Mouse (Mus musculus) lung, embryonic 15.5 days (tissue): ENCODE data around the gene Mettl27. TPM values are rescaled to one million over a fixed set of nuclear protein-coding genes. Genes with fewer than 3 reads are reported as not detected.

Experiments used
- ATAC-seq: fragments of 200-750 bp; cut with Nextera tagmentation; 2 replicates; pipeline ENCODE4 v1.8.0; 2017; ENCODE audit warnings: moderate number of reproducible peaks, borderline replicate concordance; ENCODE audit not compliant: low FRiP score, low TSS enrichment; ENCODE audit errors: extremely low read depth
- H3K27ac ChIP-seq: fragments of 300-500 bp; sonication (generic); 2 replicates; pipeline ENCODE4 v1.5.1; 2015; ENCODE audit warnings: moderate library complexity, mild to moderate bottlenecking, inconsistent platforms
- H3K27me3 ChIP-seq: fragments of 300-500 bp; sonication (generic); 2 replicates; pipeline ENCODE4 v1.6.1; 2015; ENCODE audit warnings: inconsistent platforms
- H3K36me3 ChIP-seq: fragments of 300-500 bp; sonication (generic); 2 replicates; pipeline ENCODE4 v1.6.1; 2015; ENCODE audit warnings: inconsistent platforms
- H3K4me1 ChIP-seq: fragments of 300-500 bp; sonication (generic); 2 replicates; pipeline ENCODE4 v1.6.1; 2015; ENCODE audit warnings: inconsistent platforms
- H3K4me2 ChIP-seq: fragments of 300-500 bp; sonication (generic); 2 replicates; pipeline ENCODE4 v1.6.1; 2015; ENCODE audit warnings: inconsistent platforms, mild to moderate bottlenecking, moderate library complexity
- H3K4me3 ChIP-seq: fragments of 300-500 bp; sonication (generic); 2 replicates; pipeline ENCODE4 v1.5.1; 2015; ENCODE audit warnings: mild to moderate bottlenecking, inconsistent platforms
- H3K9ac ChIP-seq: fragments of 300-500 bp; sonication (generic); 2 replicates; pipeline ENCODE4 v1.6.1; 2015; ENCODE audit warnings: inconsistent platforms
- H3K9me3 ChIP-seq: fragments of 300-500 bp; sonication (generic); 2 replicates; pipeline ENCODE4 v1.6.1; 2016; ENCODE audit warnings: inconsistent platforms
- WGBS: fragments of 180-500 bp; shearing (Covaris S2); methylation state at CpG from one replicate; pipeline ENCODE4 v1.1.7; 2015; 5-methylcytosine and 5-hydroxymethylcytosine counted together
- polyA plus RNA-seq: library from polyadenylated mRNA; unstranded; fragments of >200 nt; fragmentation: Nextera tagmentation; extraction: Ambion mirVana; gene quantifications from 2 replicates; pipeline ENCODE4 v1.2.1, GENCODE M21; 2015

Mettl27 gene
- polyA plus RNA-seq, result 24.7 TPM in 2 replicates

GRCm38 (mm10) chr5:134932179-134932902 is at the start of gene Mettl27:
Mettl27 (plus strand) TSS chr5:134932368.
- peak; percentile 96 for ATAC-seq

GRCm38 (mm10) chr5:134883077-134883476 is 49.1 kb upstream of the Mettl27 start:
- no peaks in the 10 kb centered on the region for H3K9me3 ChIP-seq
- no peak overlapping the region for H3K27ac ChIP-seq
- no peak overlapping the region for H3K4me2 ChIP-seq
- H3K4me1 ChIP-seq, result peaks cover 11% of the 10 kb centered on the region
- ATAC-seq, result no peak
- H3K27me3 ChIP-seq, result no peaks in the 10 kb centered on the region
- H3K36me3 ChIP-seq, result no peaks in the 10 kb centered on the region
- no peak overlapping the region for H3K4me3 ChIP-seq
- 55% methylated on average over 3 of the region's 3 CpGs for WGBS
- H3K9ac ChIP-seq, result no peak overlapping the region

More at GRCm38 (mm10) chr5:134932179-134932902, at the start of gene Mettl27:
- no peaks in the 10 kb centered on the region for H3K9me3 ChIP-seq
- under 1% methylated on average over 41 of the region's 41 CpGs for WGBS
- peak within 1 kb of the TSS; percentile 91 for H3K4me3 ChIP-seq
- no peaks in the 10 kb centered on the region for H3K27me3 ChIP-seq
- H3K4me1 ChIP-seq, result peaks cover 13% of the 10 kb centered on the region; the same call in 1 of the 2 replicates
- H3K4me2 ChIP-seq, result peak within 1 kb of the TSS; percentile 89
- H3K9ac ChIP-seq, result peak within 1 kb of the TSS; percentile 77
- H3K27ac ChIP-seq, result peak within 1 kb of the TSS; percentile 81
- H3K36me3 ChIP-seq, result no peaks in the 10 kb centered on the region

GRCm38 (mm10) chr5:134887447-134888335 is 44.5 kb upstream of the Mettl27 start:
- Histone ChIP-seq H3K4me2 (no peak overlapping the region), H3K9ac (no peak overlapping the region), H3K36me3 (no peaks in the 10 kb centered on the region), H3K4me3 (no peak overlapping the region), H3K27ac (peak overlapping the region; percentile 77), H3K4me1 (peaks cover 39% of the 10 kb centered on the region), H3K27me3 (no peaks in the 10 kb centered on the region), H3K9me3 (no peaks in the 10 kb centered on the region)
- no peak for ATAC-seq
- 52% methylated on average over 18 of the region's 18 CpGs for WGBS

- H3K4me1 ChIP-seq, result peaks cover 39% of the 10 kb centered on the region
- no peak overlapping the region for H3K9ac ChIP-seq
- 68% methylated on average over 7 of the region's 7 CpGs for WGBS
- no peaks in the 10 kb centered on the region for H3K36me3 ChIP-seq
- H3K27ac ChIP-seq, result peak overlapping the region; percentile 65
- ATAC-seq, result no peak
- H3K27me3 ChIP-seq, result no peaks in the 10 kb centered on the region
- H3K4me2 ChIP-seq, result no peak overlapping the region
- no peaks in the 10 kb centered on the region for H3K9me3 ChIP-seq
- no peak overlapping the region for H3K4me3 ChIP-seq
Observed at GRCm38 (mm10) chr5:134888505-134888904, 43.7 kb upstream of the Mettl27 start.

- Histone ChIP-seq H3K36me3 (no peaks in the 10 kb centered on the region), H3K4me3 (no peak overlapping the region), H3K4me2 (no peak overlapping the region), H3K9ac (no peak overlapping the region), H3K27ac (peak overlapping the region; percentile 90), H3K4me1 (peaks cover 52% of the 10 kb centered on the region), H3K27me3 (no peaks in the 10 kb centered on the region), H3K9me3 (no peaks in the 10 kb centered on the region)
- ATAC-seq, result peak; percentile 85
- 32% methylated on average over 6 of the region's 6 CpGs for WGBS
Observed at GRCm38 (mm10) chr5:134890601-134891054, 41.5 kb upstream of the Mettl27 start.

- H3K4me3 ChIP-seq, result no peak overlapping the region
- H3K4me1 ChIP-seq, result peaks cover 57% of the 10 kb centered on the region
- H3K27ac ChIP-seq, result peak overlapping the region; percentile 90
- no peak overlapping the region for H3K4me2 ChIP-seq
- H3K36me3 ChIP-seq, result no peaks in the 10 kb centered on the region
- no peak overlapping the region for H3K9ac ChIP-seq
- WGBS, result 69% methylated on average over 8 of the region's 8 CpGs
- ATAC-seq, result no peak
- no peaks in the 10 kb centered on the region for H3K27me3 ChIP-seq
- H3K9me3 ChIP-seq, result no peaks in the 10 kb centered on the region
Observed at GRCm38 (mm10) chr5:134891552-134891951, 40.6 kb upstream of the Mettl27 start.

GRCm38 (mm10) chr5:134892717-134893116 is 39.5 kb upstream of the Mettl27 start:
- H3K4me2 ChIP-seq, result no peak overlapping the region
- H3K36me3 ChIP-seq, result no peaks in the 10 kb centered on the region
- peaks cover 61% of the 10 kb centered on the region for H3K4me1 ChIP-seq
- no peak overlapping the region for H3K27ac ChIP-seq
- no peak overlapping the region for H3K4me3 ChIP-seq
- H3K9me3 ChIP-seq, result no peaks in the 10 kb centered on the region
- ATAC-seq, result no peak
- no peaks in the 10 kb centered on the region for H3K27me3 ChIP-seq
- no peak overlapping the region for H3K9ac ChIP-seq
- WGBS, result 76% methylated on average over 5 of the region's 5 CpGs

GRCm38 (mm10) chr5:134895291-134895690 is 36.9 kb upstream of the Mettl27 start:
- Histone ChIP-seq H3K27ac (peak overlapping the region; percentile 73), H3K4me1 (peaks cover 54% of the 10 kb centered on the region), H3K9ac (no peak overlapping the region), H3K4me3 (no peak overlapping the region), H3K36me3 (no peaks in the 10 kb centered on the region), H3K27me3 (no peaks in the 10 kb centered on the region), H3K9me3 (no peaks in the 10 kb centered on the region), H3K4me2 (no peak overlapping the region)
- ATAC-seq, result peak; percentile 47
- 41% methylated on average over 8 of the region's 8 CpGs for WGBS

GRCm38 (mm10) chr5:134896965-134897364 is 35.2 kb upstream of the Mettl27 start:
- Histone ChIP-seq H3K27ac (peak overlapping the region; percentile 61; the same call in 1 of the 2 replicates), H3K9ac (no peak overlapping the region), H3K4me1 (peaks cover 45% of the 10 kb centered on the region)

GRCm38 (mm10) chr5:134897596-134897995 is 34.6 kb upstream of the Mettl27 start:
- no peaks in the 10 kb centered on the region for H3K27me3 ChIP-seq
- peak overlapping the region; percentile 61 for H3K27ac ChIP-seq
- peak overlapping the region; percentile 10; the same call in 1 of the 2 replicates for H3K4me2 ChIP-seq
- no peaks in the 10 kb centered on the region for H3K9me3 ChIP-seq
- no peak overlapping the region for H3K9ac ChIP-seq
- H3K36me3 ChIP-seq, result no peaks in the 10 kb centered on the region
- no peak for ATAC-seq
- peaks cover 42% of the 10 kb centered on the region for H3K4me1 ChIP-seq
- 41% methylated on average over 17 of the region's 17 CpGs for WGBS
- no peak overlapping the region for H3K4me3 ChIP-seq

More at GRCm38 (mm10) chr5:134896965-134897364, 35.2 kb upstream of the Mettl27 start:
- no peak overlapping the region for H3K4me2 ChIP-seq
- WGBS, result 76% methylated on average over 8 of the region's 8 CpGs
- no peaks in the 10 kb centered on the region for H3K27me3 ChIP-seq
- no peaks in the 10 kb centered on the region for H3K36me3 ChIP-seq
- no peaks in the 10 kb centered on the region for H3K9me3 ChIP-seq
- no peak overlapping the region for H3K4me3 ChIP-seq
- ATAC-seq, result no peak

- no peaks in the 10 kb centered on the region for H3K36me3 ChIP-seq
- H3K4me1 ChIP-seq, result peaks cover 24% of the 10 kb centered on the region
- H3K9ac ChIP-seq, result no peak overlapping the region
- H3K4me2 ChIP-seq, result no peak overlapping the region
- ATAC-seq, result peak; percentile 46; the same call in 1 of the 2 replicates
- no peak overlapping the region for H3K4me3 ChIP-seq
- 24% methylated on average over 12 of the region's 12 CpGs for WGBS
- no peaks in the 10 kb centered on the region for H3K9me3 ChIP-seq
- no peak overlapping the region for H3K27ac ChIP-seq
- no peaks in the 10 kb centered on the region for H3K27me3 ChIP-seq
Observed at GRCm38 (mm10) chr5:134901012-134901643, 31.0 kb upstream of the Mettl27 start.
